Mouse (Mus musculus): ENCODE data around the gene Adam11. TPM values are rescaled to one million over a fixed set of nuclear protein-coding genes. Genes with fewer than 3 reads are reported as not detected.

The Adam11 gene
- 20.9 and 31.1 TPM in 2 replicates for polyA plus RNA-seq (2012; rRNA removed)

DNA sequence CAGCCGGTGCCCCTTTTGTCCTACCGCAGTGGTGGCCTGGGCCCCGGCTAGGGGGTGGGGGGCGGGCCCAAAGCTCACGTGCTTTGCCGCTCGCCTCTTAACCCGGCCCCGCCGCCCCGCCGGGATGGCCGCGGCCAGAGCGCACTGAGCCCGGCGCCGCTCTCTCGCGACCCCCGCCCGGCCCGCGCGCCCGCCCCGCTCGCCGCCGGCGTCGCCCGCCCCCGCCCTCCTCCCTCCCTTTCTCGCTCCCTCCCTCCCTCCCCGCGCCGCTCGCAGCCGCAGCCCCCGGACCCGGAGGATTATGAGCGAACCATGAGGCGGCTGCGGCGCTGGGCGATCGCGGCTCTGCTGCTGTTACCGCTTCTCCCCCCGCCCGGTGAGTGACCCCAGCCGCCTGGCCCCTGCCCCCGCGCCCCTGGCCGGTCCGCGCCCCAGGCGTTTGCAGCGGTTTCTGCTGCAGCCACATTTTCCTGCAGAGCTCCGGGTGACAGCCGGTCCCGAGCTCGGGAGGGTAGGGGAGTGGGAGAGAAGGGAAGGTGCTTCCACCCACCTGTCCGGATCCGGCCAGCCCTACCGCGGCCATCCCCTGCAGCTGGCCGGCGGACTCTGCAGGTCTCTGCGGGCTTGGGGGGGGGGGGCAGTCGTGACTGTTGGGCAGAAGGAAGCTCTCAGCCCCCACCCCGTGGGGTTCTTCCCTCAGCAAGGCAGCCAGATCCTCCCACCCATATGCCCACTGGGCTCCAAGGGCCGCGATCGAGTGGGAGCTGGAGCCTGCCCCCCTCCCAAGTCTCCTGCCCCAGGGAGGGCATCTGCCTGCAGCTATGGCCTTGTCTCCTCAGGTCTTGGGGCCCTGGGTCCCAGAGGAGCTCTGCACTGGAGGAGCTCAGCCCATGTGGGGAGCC is at the start of gene Adam11:
Gene Adam11, plus strand, starts transcription at position 131 of the 902 bp plus-strand sequence.

DNA sequence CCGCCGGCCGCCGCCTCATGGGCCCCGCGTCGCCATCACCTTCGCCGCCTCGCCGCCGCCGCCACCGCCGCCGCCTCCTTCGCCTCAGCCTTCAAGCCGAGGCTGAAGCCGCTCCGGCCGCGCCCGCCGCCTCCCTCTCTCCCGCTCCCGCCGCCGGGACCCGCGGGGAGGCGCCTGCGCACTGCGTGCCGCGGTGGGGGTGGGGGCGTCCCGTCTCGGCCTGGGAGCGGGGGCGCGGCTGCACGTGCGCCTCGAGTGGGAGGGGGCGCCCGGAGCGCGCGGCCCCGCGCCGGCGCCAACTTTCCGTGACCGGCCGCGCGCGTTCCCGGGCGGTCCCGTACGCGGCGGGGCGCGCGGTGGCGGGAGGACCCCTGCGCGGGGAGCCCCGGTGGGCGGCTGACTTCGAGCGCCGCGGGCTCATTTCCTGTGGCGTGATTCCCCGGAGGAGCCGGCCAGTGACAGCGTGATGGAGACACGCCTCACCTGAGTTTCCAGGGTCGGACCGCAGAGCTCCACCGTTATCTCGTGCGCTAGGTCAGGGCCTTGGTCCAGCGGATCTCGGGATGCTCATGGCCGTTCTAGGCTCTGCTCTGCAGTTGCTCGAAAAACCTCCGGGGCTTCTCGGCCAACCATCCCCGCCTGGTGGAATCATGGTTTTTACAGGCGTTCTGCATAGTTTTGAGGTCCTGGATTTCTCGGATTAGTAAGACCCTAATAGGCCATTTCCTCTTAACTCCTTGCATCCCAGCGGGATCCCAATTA is 58.0 kb downstream of the Adam11 start, which contains the start of gene Gjc1:
Gene Gjc1, minus strand, starts transcription at position 680 of the 762 bp plus-strand sequence.

Other genes with a start within 250 kb of the Adam11 start
- 36.2 and 47.7 TPM in 2 replicates for gene Gpatch8, start 205.0 kb upstream of the Adam11 start, polyA plus RNA-seq (2012; rRNA removed)
- gene Gm11627, start 182.0 kb upstream of the Adam11 start, polyA plus RNA-seq (2012; rRNA removed), result 5.9 and 6.0 TPM in 2 replicates
- gene Fzd2, start 157.0 kb upstream of the Adam11 start, polyA plus RNA-seq (2012; rRNA removed), result 53.2 and 101 TPM in 2 replicates
- 0.22 and 0.56 TPM in 2 replicates for gene Meioc, start 97.7 kb upstream of the Adam11 start, polyA plus RNA-seq (2012; rRNA removed)
- gene Ccdc43, start 63.7 kb upstream of the Adam11 start, polyA plus RNA-seq (2012; rRNA removed), result 33.8 and 39.1 TPM in 2 replicates
- 116 and 119 TPM in 2 replicates for gene Gjc1, start 58.3 kb downstream of the Adam11 start, polyA plus RNA-seq (2012; rRNA removed)
- not detected in 2 replicates for gene Higd1b, start 74.4 kb downstream of the Adam11 start, polyA plus RNA-seq (2012; rRNA removed)
- 127 and 232 TPM in 2 replicates for gene Eftud2, start 119.5 kb downstream of the Adam11 start, polyA plus RNA-seq (2012; rRNA removed)
- gene Ccdc103, start 119.8 kb downstream of the Adam11 start, polyA plus RNA-seq (2012; rRNA removed), result 1.1 and 1.8 TPM in 2 replicates
- 0.05 TPM in 1 of 2 replicates, not detected in the other for gene Fam187a, start 123.7 kb downstream of the Adam11 start, polyA plus RNA-seq (2012; rRNA removed)
- 0.40 and 0.55 TPM in 2 replicates for gene Gfap, start 139.5 kb downstream of the Adam11 start, polyA plus RNA-seq (2012; rRNA removed)
- 23.2 and 28.6 TPM in 2 replicates for gene Kif18b, start 163.7 kb downstream of the Adam11 start, polyA plus RNA-seq (2012; rRNA removed)
- 9.9 and 11.7 TPM in 2 replicates for gene C1ql1, start 185.2 kb downstream of the Adam11 start, polyA plus RNA-seq (2012; rRNA removed)